Mouse (Mus musculus): ENCODE data around the gene Hmces. TPM values are rescaled to one million over a fixed set of nuclear protein-coding genes. Genes with fewer than 3 reads are reported as not detected.

Gene Hmces
- polyA plus RNA-seq, 1 experiment from 2014 or later, result 51.5 TPM

DNA sequence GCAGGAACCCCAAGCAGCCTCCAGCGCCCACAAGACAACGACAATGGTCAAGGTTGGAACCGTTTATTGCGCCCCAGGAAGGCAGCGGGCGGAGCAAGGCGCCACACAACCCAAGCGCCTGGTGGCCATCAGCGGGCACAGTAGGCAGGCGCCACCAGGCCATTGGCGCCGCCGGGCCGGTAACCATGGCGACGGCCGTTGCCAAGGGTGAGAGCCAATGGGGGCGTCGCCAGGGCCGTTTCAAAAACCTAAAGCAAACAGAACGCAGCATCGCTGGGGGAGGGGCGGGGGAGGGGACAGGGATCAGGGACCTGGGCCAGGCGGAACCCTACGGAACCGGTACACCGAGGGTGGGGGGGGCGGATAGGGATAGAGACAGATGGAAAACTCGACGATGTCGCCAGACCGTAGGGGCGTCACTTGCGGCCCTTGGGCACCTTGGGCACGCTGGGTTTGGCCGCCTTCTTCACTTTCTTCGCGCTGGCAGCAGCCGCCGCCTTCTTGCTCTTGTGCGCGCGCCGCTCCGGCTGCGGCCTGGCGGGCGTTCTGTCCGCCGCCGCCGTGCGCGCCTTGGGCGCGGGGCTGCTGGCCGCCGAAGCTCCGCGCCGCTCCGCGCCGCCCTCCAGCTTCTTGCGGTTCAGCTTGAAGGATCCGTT, 66.8 kb downstream of the Hmces start:
- Histone ChIP-seq H3K27me3 (no peaks in the 10 kb centered on the region), H3K36me3 (peaks cover 14% of the 10 kb centered on the region), H3K4me2 (replicated peaks) (peak overlapping the region; percentile 76), H3K9ac (peak overlapping the region; percentile 76), H3K9me3 (replicated peaks) (no peaks in the 10 kb centered on the region), H3K4me1 (peaks cover 21% of the 10 kb centered on the region), H3K4me3 (replicated peaks) (peak overlapping the region; percentile 88), H3K27ac (replicated peaks) (peak overlapping the region; percentile 90)
- peak; percentile 87 for ATAC-seq (ENCODE audit: insufficient number of reproducible peaks, low FRiP score, low TSS enrichment, low read depth)
- under 1% methylated on average over 63 of the region's 66 CpGs for WGBS

DNA sequence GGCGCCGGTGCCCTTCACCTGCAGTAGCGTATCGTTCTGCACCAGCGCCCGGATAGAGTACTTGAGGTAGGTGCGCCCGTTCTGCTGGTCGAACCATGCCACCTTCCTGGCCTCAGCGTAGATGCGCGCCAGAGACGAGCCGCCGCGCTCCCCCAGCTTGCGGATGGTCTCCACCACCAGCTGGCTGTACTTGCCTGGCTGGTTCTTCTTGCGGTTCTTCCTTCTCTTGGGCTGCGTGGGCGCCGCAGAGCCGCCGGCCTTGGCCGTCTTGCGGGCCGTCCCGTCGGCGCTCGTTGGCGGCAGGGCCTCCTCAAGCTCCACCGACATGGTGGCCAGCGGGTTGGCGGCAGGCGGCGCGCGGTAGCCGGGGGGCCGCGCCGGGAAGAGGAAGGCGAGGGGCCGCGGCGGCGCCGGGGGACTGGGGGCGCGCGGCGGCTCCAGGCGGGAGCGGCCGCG, 67.3 kb downstream of the Hmces start:
- under 1% methylated on average over 44 of the region's 56 CpGs for WGBS
- ATAC-seq (ENCODE audit: insufficient number of reproducible peaks, low FRiP score, low TSS enrichment, low read depth), result peak; percentile 27; the same call in 1 of the 2 replicates
- H3K9ac ChIP-seq, result peak overlapping the region; percentile 76

GRCm38 (mm10) chr6:87981547-87982256, 68.0 kb downstream of the Hmces start, which contains the start of gene H1fx:
TSS of gene H1fx (minus strand) at chr6:87981637.
- Histone ChIP-seq H3K4me3 (replicated peaks) (peak within 1 kb of the TSS; percentile 88), H3K9me3 (replicated peaks) (no peaks in the 10 kb centered on the region), H3K36me3 (peaks cover 20% of the 10 kb centered on the region), H3K27ac (replicated peaks) (peak within 1 kb of the TSS; percentile 90), H3K4me1 (peaks cover 21% of the 10 kb centered on the region), H3K9ac (peak within 1 kb of the TSS; percentile 76), H3K4me2 (replicated peaks) (peak within 1 kb of the TSS; percentile 76), H3K27me3 (no peaks in the 10 kb centered on the region)
- ATAC-seq (ENCODE audit: insufficient number of reproducible peaks, low FRiP score, low TSS enrichment, low read depth), result peak; percentile 87
- 0% methylated on average over 54 of the region's 55 CpGs for WGBS

More for the DNA sequence above, 67.3 kb downstream of the Hmces start:
- peak overlapping the region; percentile 76 for H3K4me2 ChIP-seq (replicated peaks)
- H3K36me3 ChIP-seq, result peaks cover 14% of the 10 kb centered on the region
- H3K9me3 ChIP-seq (replicated peaks), result no peaks in the 10 kb centered on the region
- no peaks in the 10 kb centered on the region for H3K27me3 ChIP-seq
- H3K27ac ChIP-seq (replicated peaks), result peak overlapping the region; percentile 90
- H3K4me3 ChIP-seq (replicated peaks), result peak overlapping the region; percentile 88
- H3K4me1 ChIP-seq, result peaks cover 21% of the 10 kb centered on the region

DNA sequence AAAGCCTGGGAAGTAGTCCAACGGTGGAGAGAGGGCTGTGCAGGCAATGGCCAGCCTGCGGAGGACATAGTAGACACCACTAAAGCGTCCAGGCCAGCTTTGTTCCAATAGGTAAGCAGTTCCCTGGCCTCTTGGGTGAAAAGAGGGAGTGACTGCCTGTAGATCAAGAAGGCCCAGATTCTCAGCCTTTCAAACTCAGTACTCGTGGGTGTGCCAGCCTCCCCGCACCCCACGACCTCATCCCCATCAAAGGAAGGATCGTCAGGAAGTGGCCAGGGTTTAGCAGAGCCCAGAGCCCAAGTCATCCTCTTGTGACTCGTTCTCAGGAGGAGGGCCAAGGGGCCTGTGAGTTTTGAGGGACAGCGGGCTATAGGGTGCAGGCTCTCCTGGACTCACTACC, 68.8 kb downstream of the Hmces start:
- Histone ChIP-seq H3K27me3 (no peaks in the 10 kb centered on the region), H3K27ac (replicated peaks) (no peak overlapping the region), H3K4me3 (replicated peaks) (peak overlapping the region; percentile 88), H3K36me3 (peaks cover 25% of the 10 kb centered on the region), H3K4me1 (peaks cover 21% of the 10 kb centered on the region), H3K4me2 (replicated peaks) (peak overlapping the region; percentile 76), H3K9ac (peak overlapping the region; percentile 76), H3K9me3 (replicated peaks) (no peaks in the 10 kb centered on the region)
- WGBS, result 47% methylated on average over 9 of the region's 9 CpGs
- ATAC-seq (ENCODE audit: insufficient number of reproducible peaks, low FRiP score, low TSS enrichment, low read depth), result no peak

Small RNA genes within 50 kb of the gene (microRNA-seq; reads per million reads assigned to microRNA genes)
- gene Gm47286 (ENCODE audit: borderline number of aligned reads), result 1.4 reads per million

Other genes starting within 250 kb of the Hmces start
- gene Aplf, start 241.7 kb upstream of the Hmces start, polyA plus RNA-seq (2015; fragmentation: Nextera tagmentation; extraction: Ambion mirVana), result 14.7 and 15.8 TPM in 2 replicates
- 2.2 TPM in 2 replicates for gene Efcc1, start 183.1 kb upstream of the Hmces start, polyA plus RNA-seq (2015; fragmentation: Nextera tagmentation; extraction: Ambion mirVana)
- gene Gp9, start 135.9 kb upstream of the Hmces start, polyA plus RNA-seq (2015; fragmentation: Nextera tagmentation; extraction: Ambion mirVana), result 0.83 and 0.97 TPM in 2 replicates
- 11.5 and 18.0 TPM in 2 replicates for gene Rab43, start 101.8 kb upstream of the Hmces start, polyA plus RNA-seq (2015; fragmentation: Nextera tagmentation; extraction: Ambion mirVana)
- 3.4 and 5.9 TPM in 2 replicates for gene Gm45140, start 78.1 kb upstream of the Hmces start, polyA plus RNA-seq (2015; fragmentation: Nextera tagmentation; extraction: Ambion mirVana)
- 45.8 and 48.7 TPM in 2 replicates for gene Isy1, start 75.1 kb upstream of the Hmces start, polyA plus RNA-seq (2015; fragmentation: Nextera tagmentation; extraction: Ambion mirVana)
- gene Cnbp, start 62.8 kb upstream of the Hmces start, polyA plus RNA-seq (2015; fragmentation: Nextera tagmentation; extraction: Ambion mirVana), result 999 and 1,010 TPM in 2 replicates
- gene Copg1, start 26.1 kb upstream of the Hmces start, polyA plus RNA-seq (2015; fragmentation: Nextera tagmentation; extraction: Ambion mirVana), result 172 and 173 TPM in 2 replicates
- 41.6 and 45.5 TPM in 2 replicates for gene H1fx, start 67.7 kb downstream of the Hmces start, polyA plus RNA-seq (2015; fragmentation: Nextera tagmentation; extraction: Ambion mirVana)
- 218 and 225 TPM in 2 replicates for gene Rab7, start 131.3 kb downstream of the Hmces start, polyA plus RNA-seq (2015; fragmentation: Nextera tagmentation; extraction: Ambion mirVana)
- 376 and 384 TPM in 2 replicates for gene Rpn1, start 170.5 kb downstream of the Hmces start, polyA plus RNA-seq (2015; fragmentation: Nextera tagmentation; extraction: Ambion mirVana)